Mouse (Mus musculus): Measurements from ENCODE around the gene Stx1b.
"Not testable (repeated sequence)": the region's sequence is repeated elsewhere in the genome, so short reads cannot be mapped to it uniquely, and the experiment has no call there.

The Stx1b gene

GRCm38 (mm10) chr7:127824176-127824871 is at the start of gene Stx1b, which contains the start of gene Stx4a:
Stx1b (minus strand) TSS chr7:127824549.
Stx4a (plus strand) TSS chr7:127824294.
- peak; percentile 80 for DNase-seq (ENCODE audit: low spot score)

- no peak for DNase-seq (ENCODE audit: low spot score)
Observed at GRCm38 (mm10) chr7:127870136-127870821, 45.9 kb upstream of the Stx1b start.

DNA sequence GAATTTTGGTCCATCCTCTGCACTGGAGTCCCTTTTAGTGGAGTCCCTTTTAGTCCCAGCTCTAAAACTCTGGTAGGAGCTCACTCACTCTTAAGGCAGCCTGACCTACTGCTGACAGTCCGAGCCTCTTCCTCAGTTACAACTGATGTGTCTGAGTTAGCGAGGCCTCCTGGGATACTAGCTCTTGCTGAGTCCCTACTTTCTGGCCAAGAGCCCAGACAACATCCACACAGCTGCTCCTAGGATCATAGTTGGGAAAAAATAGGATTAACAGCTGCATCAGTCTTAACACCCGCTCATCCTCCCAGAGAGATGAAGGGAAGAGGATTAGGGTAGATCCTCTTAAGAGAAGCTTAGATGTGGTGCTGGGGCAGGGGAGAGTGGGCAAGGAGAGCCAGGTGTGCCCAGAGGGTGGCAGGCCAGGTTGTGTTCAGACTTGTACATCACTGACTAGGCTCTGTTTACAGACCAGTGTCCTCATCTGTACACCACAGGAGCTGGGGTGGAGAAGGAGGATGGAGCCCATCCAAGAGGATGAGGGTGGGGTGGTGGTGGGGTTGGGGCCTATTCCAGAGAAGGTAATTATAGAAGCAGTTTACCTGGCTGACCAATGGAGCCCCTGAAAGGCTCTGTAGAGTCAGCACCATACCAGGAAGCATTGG is 44.9 kb upstream of the Stx1b start:
- DNase-seq (ENCODE audit: low spot score): no peak

DNA sequence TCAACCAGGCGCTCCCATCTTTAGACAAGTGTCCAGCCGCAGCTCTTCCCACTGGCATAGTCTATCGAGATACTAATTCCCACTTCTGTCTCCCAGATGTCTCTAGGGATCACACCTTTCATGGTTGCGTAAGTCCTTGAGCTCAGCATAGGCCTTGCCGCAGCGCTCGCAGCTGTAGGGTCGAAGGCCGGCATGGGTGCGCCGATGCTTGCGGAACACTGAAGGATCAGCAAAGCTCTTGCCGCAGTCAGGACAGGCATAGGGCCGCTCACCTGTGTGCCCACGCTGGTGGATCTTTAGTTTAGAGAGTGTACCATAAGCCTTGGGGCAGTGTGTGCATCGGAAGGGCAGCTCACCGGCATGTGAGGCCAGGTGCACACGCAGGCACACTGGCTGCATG is 43.3 kb upstream of the Stx1b start:
- DNase-seq (ENCODE audit: low spot score): no peak

DNA sequence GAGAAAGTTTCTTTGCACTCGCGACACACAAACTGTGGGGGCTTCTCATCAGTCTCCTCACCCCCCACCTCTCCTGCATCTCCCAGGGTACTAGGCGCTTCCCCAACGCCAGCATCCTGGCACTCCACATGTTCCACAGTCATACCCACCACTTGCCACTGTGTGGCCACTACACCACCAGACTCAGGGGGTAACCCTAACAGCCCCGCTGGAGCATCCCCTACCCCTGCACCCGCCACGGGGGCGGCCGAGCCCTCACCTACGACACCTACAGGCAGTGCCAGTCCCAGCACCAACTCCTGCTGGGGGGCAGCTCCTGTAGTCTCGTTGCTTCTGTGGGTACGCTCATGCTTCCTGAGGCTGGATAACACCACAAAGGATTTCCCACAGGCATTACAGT is 42.1 kb upstream of the Stx1b start:
- no peak for DNase-seq (ENCODE audit: low spot score)

DNA sequence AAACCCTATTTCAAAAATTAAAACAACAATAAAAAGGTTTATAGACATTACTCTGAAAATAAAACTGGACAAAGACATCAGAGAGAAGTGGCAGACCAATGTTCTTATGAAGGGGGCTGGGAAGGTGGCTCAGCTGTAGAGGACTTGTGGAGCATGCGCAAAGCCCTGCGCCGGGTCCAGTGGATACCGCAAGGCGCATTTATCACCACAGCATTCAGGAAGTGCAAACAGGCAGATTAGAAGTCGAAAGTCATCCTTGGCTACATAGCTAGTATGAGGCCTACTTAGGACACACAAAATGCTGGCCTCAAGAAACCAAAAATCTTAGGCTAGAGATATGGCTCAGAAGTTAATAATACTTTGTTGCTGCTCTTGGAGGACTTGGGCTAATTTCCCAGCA is 33.9 kb upstream of the Stx1b start:
- DNase-seq (ENCODE audit: low spot score): no peak

GRCm38 (mm10) chr7:127850906-127851305 is 26.6 kb upstream of the Stx1b start:
- no peak for DNase-seq (ENCODE audit: low spot score)

DNA sequence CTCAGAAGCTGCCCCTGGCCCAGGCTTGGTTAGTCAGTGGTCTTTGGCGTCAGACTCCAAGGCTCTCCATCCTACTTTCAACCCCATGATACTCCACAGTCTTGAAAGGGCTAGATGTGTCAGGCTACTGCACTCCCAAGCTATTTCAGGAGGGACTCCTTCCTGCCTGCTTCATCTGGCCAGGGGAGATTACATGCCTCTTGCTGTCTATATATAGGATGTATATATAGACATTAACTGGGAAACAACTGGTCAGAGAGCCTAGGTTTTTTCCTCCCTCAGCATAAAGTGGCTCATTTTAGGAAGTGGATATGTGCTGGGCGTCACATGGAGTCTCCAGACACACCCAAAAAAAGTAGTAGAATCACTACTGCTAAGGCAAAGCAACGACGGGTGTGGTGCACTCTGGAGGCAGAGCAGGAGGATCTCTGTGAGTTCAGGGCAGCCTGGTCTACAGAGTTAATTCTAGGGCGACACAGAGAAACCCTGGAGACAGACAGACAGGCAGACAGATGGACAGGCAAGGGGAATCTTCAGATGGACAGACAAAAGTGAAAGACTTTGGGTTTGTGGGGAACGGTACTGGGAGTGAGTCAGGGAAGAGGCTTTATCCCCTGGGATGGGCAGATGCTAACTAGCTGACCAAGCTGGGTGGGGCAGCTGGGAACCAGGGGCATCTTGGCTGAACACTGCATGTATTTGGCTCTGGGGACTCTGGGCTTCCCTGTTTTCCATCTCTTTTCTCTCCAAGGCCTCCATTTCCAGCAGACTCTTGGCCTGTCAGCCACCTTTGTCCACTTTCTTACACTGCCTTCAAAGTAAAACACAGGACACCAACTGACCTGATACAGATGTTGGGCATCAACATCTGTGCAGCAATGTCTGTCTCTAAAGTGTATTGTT is 25.9 kb upstream of the Stx1b start:
- no peak for DNase-seq (ENCODE audit: low spot score)

- peak; percentile 86 for DNase-seq (ENCODE audit: low spot score)
Observed at GRCm38 (mm10) chr7:127842001-127842718, 17.8 kb upstream of the Stx1b start.

- DNase-seq (ENCODE audit: low spot score): peak; percentile 96
Observed at GRCm38 (mm10) chr7:127841340-127842000, 17.1 kb upstream of the Stx1b start.

GRCm38 (mm10) chr7:127840886-127841285 is 16.5 kb upstream of the Stx1b start:
- peak; percentile 82 for DNase-seq (ENCODE audit: low spot score)

GRCm38 (mm10) chr7:127840031-127840430 is 15.7 kb upstream of the Stx1b start:
- not testable (repeated sequence) for DNase-seq (ENCODE audit: low spot score)

DNA sequence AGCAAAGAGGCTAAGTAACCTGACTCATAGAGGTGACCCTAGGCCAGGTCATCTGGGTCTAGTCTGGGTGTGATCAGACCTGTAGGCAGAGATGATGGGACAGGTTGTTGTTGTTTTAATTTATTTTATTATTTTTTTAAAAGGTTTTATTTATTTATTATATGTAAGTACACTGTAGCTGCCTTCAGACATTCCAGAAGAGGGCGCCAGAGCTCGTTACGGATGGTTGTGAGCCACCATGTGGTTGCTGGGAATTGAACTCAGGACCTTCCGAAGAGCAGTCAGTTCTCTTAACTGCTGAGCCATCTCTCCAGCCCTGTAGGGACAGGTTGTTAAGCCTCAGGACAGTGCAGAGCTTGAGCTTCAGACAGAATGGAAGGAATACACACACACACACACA is 13.5 kb upstream of the Stx1b start:
- DNase-seq (ENCODE audit: low spot score): not testable (repeated sequence)

DNA sequence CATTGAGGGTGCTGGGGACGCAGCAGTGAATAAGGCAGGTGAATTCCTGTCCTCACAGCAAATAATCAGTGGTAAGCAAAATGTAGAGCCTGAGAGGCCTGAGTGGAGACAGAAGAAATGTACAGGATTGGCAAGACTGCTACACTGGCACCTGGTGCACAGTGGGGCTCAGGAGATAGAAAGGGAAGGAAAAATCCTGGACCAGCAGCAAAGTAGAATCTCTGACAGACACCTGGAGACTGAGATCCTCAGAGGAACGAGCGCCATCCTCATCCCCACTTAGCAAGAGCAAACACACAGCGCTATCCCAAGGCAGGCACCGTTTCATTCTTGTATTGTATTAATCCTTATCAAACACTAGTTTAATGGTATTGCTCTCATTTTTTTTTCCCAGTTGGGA is 13.1 kb upstream of the Stx1b start:
- DNase-seq (ENCODE audit: low spot score): no peak

DNA sequence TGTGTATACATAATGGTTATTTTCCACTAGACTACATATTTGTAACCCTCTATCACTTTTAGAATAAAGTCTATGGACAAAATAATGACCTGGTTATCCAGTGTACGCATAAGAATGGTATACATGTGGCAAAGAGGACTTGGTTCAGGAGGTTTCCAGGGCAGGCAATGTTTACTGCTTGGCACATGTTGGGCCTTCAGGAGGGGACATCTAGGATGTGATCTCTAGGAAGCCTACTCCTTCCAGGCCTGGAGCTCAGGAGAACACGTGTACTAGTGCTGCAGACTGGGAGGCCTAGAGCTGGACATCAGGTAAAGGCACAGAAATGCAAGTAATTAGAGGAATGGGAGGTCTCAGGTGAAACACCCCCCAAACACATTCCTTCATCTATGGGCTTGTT is 11.2 kb upstream of the Stx1b start:
- no peak for DNase-seq (ENCODE audit: low spot score)

- no peak for DNase-seq (ENCODE audit: low spot score)
Observed at GRCm38 (mm10) chr7:127823236-127824171, 845 bp downstream of the Stx1b start.

DNA sequence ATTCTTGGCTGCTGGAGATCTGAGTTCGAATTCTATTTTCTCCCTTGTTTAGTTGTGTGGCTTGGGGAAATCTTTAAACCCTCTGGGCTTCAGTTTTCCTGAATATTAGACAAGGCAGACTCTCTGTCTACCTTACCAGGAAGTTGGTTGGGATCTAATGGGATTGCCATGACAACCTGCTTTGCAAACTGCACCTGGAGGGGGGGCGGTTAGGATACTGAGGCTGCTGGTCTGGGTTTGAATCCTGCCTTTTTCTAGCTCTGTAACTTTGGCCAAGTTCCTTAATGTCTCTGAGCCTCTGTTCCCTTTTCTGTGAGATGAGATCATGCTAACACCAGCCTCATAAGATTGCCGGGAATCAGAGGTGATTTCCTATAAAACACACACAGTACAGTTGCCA is 1.9 kb downstream of the Stx1b start:
- no peak for DNase-seq (ENCODE audit: low spot score)

- DNase-seq (ENCODE audit: low spot score): no peak
Observed at GRCm38 (mm10) chr7:127820836-127821509, 3.4 kb downstream of the Stx1b start.

DNA sequence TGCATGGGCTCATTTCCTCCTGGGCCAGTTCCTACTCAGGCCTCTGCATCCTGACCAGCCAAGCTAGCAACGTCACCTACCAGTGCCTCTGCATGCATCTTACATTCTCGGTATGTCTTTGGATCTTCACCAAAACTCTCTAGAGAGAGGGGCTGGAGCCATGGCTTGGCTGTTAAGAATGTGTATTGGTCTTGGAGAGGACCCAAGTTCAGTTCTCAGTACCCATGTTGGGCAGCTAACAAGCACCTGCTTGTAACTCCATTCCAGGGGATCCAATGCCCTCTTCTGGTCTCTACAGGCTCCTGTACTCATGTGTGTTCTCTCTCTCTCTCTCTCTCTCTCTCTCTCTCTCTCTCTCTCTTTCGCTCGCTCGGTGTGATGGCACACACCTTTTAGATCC is 6.6 kb downstream of the Stx1b start:
- DNase-seq (ENCODE audit: low spot score): no peak
